Mouse (Mus musculus) testis, postnatal 14 days (tissue): ENCODE measurements around the gene Aym1.
"Not testable (repeated sequence)": the region's sequence is repeated elsewhere in the genome, so short reads cannot be mapped to it uniquely, and the experiment has no call there.

ENCODE experiments used
- DNase-seq: peaks from one replicate; pipeline ENCODE4 v3.0.0; 2021; ENCODE audit warnings: low spot score

The Aym1 gene

DNA sequence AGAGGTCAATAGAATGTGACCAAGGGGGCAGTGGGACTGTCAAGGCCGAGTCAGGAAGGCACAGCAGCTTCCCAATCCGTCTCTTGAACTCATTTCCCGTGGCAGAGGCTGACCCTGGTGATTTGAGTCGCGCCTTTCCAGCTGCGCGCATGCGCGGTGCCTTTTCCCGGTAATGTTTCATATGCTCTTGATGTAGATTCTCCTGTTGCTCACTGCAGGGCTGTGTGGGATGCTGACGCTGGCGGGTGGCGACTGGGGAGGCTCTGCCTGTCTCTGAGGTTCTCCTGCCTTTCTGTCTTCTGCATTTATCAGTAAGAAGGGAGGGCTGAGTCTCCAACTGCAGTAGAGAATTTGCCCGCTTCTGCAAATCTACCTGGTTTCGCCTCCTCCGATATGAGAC lies 2.8 kb upstream of the Aym1 start:
- DNase-seq = no peak

- no peak for DNase-seq
Observed at GRCm38 (mm10) chr5:113357656-113358055, 562 bp downstream of the Aym1 start.

DNA sequence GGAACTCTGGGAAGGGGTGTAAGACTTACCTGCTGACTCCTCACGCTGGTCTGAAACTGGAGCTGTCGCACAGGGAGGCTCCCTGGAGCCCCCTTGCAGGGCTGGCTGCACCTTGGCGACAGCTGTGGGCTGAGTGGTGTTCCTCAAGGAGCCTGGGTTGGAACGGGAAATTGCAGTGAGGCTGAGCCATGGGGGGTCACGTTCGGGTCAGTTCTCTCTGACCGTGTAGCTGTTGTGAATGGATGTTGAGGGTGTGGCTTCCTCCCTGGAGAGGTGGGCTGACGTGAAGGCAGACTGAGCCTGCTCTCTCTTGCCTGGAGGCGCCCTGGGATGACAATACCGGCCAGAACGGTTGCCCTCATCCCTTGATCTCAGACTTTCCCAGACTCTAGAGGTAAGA lies 1.7 kb downstream of the Aym1 start:
- no peak for DNase-seq

DNA sequence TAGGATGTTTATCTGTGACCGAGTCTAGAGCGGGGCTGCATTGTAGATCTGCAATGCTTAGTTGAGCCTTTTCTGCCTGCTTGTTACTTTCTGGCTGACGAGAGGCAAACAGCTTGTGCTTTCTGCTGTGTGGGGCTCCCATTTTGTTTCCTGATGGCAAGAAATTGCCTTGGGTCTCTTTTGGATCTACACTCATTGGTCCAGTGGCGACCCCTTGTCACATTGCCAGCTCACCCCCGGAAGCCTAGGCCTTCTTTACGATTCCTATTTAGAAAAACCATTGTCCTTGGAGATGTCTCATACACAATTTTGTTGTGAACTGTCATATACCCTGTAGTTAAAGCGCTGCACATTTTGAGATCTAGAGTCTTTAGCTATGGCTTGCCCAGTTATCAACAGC lies 4.2 kb downstream of the Aym1 start:
- no peak for DNase-seq

- DNase-seq = no peak
Observed at GRCm38 (mm10) chr5:113362258-113362996, 5.3 kb downstream of the Aym1 start.

- no peak for DNase-seq
Observed at GRCm38 (mm10) chr5:113363177-113363576, 6.1 kb downstream of the Aym1 start.

- DNase-seq = peak; percentile 22
Observed at GRCm38 (mm10) chr5:113365921-113366320, 8.8 kb downstream of the Aym1 start.

GRCm38 (mm10) chr5:113367726-113368125 lies 10.6 kb downstream of the Aym1 start:
- not testable (repeated sequence) for DNase-seq

DNA sequence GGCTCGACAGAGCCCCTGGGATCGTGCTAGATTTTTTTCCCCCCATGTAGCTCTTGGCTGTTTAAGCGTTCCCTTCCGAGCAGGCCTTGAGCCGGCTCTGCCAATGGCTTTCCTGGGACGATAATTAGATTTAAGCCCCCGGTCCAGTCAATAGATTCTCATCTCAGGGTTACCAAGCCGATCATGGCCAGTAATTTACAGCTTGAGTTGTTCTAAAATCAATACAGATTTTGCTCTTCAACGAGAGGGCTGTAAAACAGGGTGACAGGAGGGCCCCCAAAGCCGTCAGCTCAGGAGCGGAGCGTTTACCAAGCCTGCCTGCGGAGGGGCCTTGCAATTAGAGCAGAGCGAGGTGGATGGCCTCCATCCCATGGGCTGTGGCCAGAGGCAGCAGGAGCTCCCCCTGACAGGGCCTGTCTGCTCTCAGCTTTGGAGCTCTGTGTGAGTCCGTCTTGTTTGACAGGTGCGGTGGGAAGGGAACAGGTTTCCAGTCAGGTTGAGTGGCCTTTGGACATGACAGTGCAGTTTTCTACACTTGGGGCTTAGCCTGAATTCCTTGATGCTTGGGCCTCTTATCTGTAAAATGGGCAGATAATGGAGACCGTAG lies 12.3 kb downstream of the Aym1 start:
- DNase-seq = no peak

GRCm38 (mm10) chr5:113372449-113372848 lies 15.4 kb downstream of the Aym1 start:
- DNase-seq = no peak

- DNase-seq = peak; percentile 57
Observed at GRCm38 (mm10) chr5:113372995-113373950, 16.2 kb downstream of the Aym1 start.

- no peak for DNase-seq
Observed at GRCm38 (mm10) chr5:113374290-113374689, 17.2 kb downstream of the Aym1 start.

- peak; percentile 29 for DNase-seq
Observed at GRCm38 (mm10) chr5:113375783-113376182, 18.7 kb downstream of the Aym1 start.

- DNase-seq = no peak
Observed at GRCm38 (mm10) chr5:113376292-113376691, 19.2 kb downstream of the Aym1 start.

DNA sequence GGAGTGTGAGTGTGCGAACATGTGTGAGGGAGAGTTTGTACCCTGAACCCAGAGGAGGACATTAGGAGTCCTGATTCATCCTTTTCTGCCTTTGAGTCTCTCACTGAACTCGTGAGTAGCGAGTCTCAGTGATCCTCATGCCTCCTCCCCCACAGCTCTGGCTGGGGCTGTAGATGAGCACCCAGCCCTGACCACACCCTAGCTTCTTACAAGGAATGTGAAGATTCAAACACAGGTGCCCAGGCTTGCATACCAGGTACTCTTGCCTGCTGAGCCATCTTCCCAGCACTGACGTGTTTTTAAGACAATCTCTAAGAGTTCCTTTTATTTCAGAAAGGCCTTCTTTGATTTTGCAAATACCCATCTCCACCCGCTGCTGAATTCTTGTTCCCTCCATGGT lies 22.3 kb downstream of the Aym1 start:
- DNase-seq = no peak

GRCm38 (mm10) chr5:113380553-113380952 lies 23.5 kb downstream of the Aym1 start:
- DNase-seq = no peak

DNA sequence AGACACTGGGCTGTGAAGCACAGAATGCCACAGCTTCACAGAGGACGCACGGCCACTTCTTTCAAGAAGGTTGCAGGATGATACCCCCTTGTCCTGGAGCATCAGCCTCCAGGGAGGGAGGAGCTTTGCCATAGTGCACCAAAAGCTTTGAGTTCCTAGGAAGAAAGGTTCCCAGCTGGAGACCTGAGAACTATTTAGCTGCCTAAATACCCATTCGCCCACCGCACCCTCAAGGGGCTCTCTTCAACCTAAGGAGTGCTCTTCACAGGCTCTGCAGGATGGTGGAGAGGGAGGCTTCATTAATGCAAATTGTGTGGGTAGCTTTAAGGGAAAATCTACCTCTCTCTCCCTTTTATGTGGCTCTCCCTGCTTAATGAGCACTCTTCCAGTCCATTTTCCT lies 25.5 kb downstream of the Aym1 start:
- no peak for DNase-seq

GRCm38 (mm10) chr5:113393766-113394165 lies 36.7 kb downstream of the Aym1 start:
- DNase-seq = no peak

DNA sequence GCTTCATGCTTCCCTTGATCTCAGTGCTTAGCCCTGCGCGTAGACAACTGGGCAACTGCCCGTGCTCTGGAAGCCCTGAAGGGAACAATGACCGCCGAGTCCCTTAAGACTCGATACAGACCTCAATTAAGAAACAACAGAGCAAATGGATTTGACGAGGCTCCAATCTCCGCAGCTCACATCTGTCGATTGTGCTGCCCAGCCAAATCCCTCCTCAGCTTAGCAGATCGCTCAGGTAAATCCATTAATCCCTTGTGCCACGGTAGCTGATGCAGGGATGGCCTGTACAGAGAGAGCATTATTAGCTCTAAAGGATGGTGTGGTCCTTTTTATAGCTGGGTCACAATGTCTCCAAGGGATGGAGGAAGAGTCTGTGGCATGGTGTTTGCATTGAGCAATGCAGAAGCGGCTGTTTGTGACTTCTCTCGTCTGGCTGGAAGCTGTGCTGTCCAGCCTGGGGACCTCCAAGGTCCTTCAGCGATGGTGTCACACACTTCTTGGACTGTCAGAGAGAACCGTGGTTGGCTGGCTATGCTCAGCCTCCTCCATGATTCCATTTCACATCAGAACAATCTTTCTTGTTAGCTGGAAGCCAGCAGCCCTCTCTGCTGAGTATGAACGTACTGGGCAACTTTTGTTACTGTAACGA lies 39.3 kb downstream of the Aym1 start:
- DNase-seq = no peak

DNA sequence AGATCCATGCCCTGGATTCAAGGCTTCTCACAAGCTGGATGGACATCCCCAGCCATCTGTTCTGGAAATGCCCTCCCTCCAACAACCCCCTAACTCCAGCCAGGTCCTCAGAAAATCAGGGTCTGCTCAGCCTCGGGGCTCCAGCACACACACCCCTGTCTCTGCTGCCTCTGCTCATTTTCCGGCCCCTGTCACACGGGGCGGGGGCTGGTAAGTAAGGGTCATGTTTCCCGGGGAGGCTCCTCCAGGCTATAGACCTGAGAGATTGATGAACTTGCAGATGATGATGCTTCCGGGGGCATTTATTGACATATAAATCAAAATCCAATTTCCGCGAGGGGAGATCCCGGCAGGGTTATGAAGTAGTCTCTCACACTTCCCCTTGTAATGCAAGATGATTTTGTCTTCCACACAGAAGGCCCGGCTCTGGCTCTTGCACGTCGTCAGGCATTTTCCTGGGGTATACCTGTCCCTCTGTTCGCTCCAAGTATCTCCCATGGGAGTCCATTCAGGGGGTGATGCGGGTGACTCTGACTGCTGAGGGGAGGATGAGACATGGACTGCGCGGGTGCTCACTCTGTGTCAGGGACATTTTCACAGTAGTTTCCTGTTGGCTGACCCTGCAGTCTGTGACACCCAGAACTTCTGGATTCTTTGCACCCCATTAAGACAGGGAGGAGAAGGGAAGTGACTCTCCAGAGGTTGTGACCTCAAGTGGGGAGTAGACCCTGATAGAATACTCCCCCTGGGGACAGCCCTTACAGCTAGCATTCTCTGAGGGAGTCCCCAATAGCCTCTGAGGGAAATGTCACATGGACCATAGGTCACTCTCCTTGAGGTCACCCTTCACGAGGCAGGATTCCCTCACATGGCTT lies 40.6 kb downstream of the Aym1 start:
- DNase-seq = no peak

DNA sequence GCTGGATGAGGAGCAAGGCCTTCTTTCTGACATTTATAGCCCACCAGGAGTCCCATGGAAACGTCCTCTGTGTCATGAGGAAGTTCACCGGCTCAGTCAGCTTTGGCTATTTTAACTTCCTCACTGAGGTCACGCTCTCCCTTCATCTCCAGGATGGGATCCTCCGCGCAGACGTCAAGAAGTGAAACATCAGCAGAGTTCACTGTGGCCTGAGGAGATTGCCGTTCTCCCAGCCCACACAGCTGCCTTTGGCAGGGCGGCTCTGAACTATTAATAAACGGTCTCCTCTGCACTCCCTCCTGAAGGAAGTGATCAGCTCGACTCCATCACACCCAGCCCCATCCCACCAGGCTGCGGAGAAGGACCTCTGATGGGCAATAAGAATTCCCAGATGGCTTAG lies 45.6 kb downstream of the Aym1 start:
- DNase-seq = no peak
